Mouse (Mus musculus): ENCODE results near the gene Zfp729a. TPM values are rescaled to one million over a fixed set of nuclear protein-coding genes. Genes with fewer than 3 reads are reported as not detected.

Gene Zfp729a
- polyA plus RNA-seq, 1 experiment from 2014 or later: 3.2 TPM

Other genes starting within 250 kb of the Zfp729a start
- 7.2 and 7.6 TPM in 2 replicates for gene Zfp429, start 238.0 kb downstream of the Zfp729a start, polyA plus RNA-seq (2015; fragmentation: Nextera tagmentation; extraction: Ambion mirVana)
- 1.3 and 1.5 TPM in 2 replicates for gene Zfp459, start 216.4 kb downstream of the Zfp729a start, polyA plus RNA-seq (2015; fragmentation: Nextera tagmentation; extraction: Ambion mirVana)
- 10.6 and 11.6 TPM in 2 replicates for gene Zfp874a, start 186.2 kb downstream of the Zfp729a start, polyA plus RNA-seq (2015; fragmentation: Nextera tagmentation; extraction: Ambion mirVana)
- gene Zfp874b, start 153.5 kb downstream of the Zfp729a start, polyA plus RNA-seq (2015; fragmentation: Nextera tagmentation; extraction: Ambion mirVana): 2.9 and 4.7 TPM in 2 replicates
- 16.2 and 17.0 TPM in 2 replicates for gene Zfp58, start 137.2 kb downstream of the Zfp729a start, polyA plus RNA-seq (2015; fragmentation: Nextera tagmentation; extraction: Ambion mirVana)
- 0.25 TPM in 1 of 2 replicates, not detected in the other for gene Gm26965, start 111.6 kb downstream of the Zfp729a start, polyA plus RNA-seq (2015; fragmentation: Nextera tagmentation; extraction: Ambion mirVana)
- 23.6 and 27.2 TPM in 2 replicates for gene Zfp87, start 111.6 kb downstream of the Zfp729a start, polyA plus RNA-seq (2015; fragmentation: Nextera tagmentation; extraction: Ambion mirVana)
- 11.0 and 12.6 TPM in 2 replicates for gene Zfp748, start 84.0 kb downstream of the Zfp729a start, polyA plus RNA-seq (2015; fragmentation: Nextera tagmentation; extraction: Ambion mirVana)
- gene Zfp729b, start 28.1 kb downstream of the Zfp729a start, polyA plus RNA-seq (2015; fragmentation: Nextera tagmentation; extraction: Ambion mirVana): 3.8 and 4.6 TPM in 2 replicates
- gene Gm49345, start within 50 bp of the Zfp729a start, polyA plus RNA-seq (2015; fragmentation: Nextera tagmentation; extraction: Ambion mirVana): 0.56 TPM in 1 of 2 replicates, not detected in the other
- gene Zfp738, start 49.3 kb upstream of the Zfp729a start, polyA plus RNA-seq (2015; fragmentation: Nextera tagmentation; extraction: Ambion mirVana): 10.0 and 10.2 TPM in 2 replicates
- 6.4 and 6.8 TPM in 2 replicates for gene Zfp65, start 91.4 kb upstream of the Zfp729a start, polyA plus RNA-seq (2015; fragmentation: Nextera tagmentation; extraction: Ambion mirVana)
- 5.4 and 6.7 TPM in 2 replicates for gene Zfp85, start 117.4 kb upstream of the Zfp729a start, polyA plus RNA-seq (2015; fragmentation: Nextera tagmentation; extraction: Ambion mirVana)
- gene Zfp493, start 141.9 kb upstream of the Zfp729a start, polyA plus RNA-seq (2015; fragmentation: Nextera tagmentation; extraction: Ambion mirVana): 1.8 and 2.0 TPM in 2 replicates
- gene Zfp273, start 175.9 kb upstream of the Zfp729a start, polyA plus RNA-seq (2015; fragmentation: Nextera tagmentation; extraction: Ambion mirVana): 7.2 and 8.2 TPM in 2 replicates
- gene Gm10037, start 193.3 kb upstream of the Zfp729a start, polyA plus RNA-seq (2015; fragmentation: Nextera tagmentation; extraction: Ambion mirVana): 3.5 and 4.0 TPM in 2 replicates
- not detected in 2 replicates for gene BC048507, start 225.5 kb upstream of the Zfp729a start, polyA plus RNA-seq (2015; fragmentation: Nextera tagmentation; extraction: Ambion mirVana)

Measured in limb, embryonic 15.5 days (tissue).